Mouse (Mus musculus) ovary, postnatal 14 days (tissue): ENCODE measurements around the gene BC028528.
"Not testable (repeated sequence)": the region's sequence is repeated elsewhere in the genome, so short reads cannot be mapped to it uniquely, and the experiment has no call there.

Source experiments
- DNase-seq: peaks from one replicate; pipeline ENCODE4 v3.0.0; 2022; ENCODE audit warnings: low spot score

Gene BC028528

GRCm38 (mm10) chr3:95905146-95905939 is 13.5 kb upstream of the BC028528 start:
- no peak for DNase-seq

GRCm38 (mm10) chr3:95904568-95904967 is 12.8 kb upstream of the BC028528 start, which contains the start of gene Car14:
Car14 (minus strand) TSS chr3:95904691.
- DNase-seq = no peak

GRCm38 (mm10) chr3:95903753-95904502 is 12.1 kb upstream of the BC028528 start:
- no peak for DNase-seq

GRCm38 (mm10) chr3:95902643-95903042 is 10.8 kb upstream of the BC028528 start:
- no peak for DNase-seq

- no peak for DNase-seq
Measured at GRCm38 (mm10) chr3:95902373-95902625, 10.5 kb upstream of the BC028528 start.

- no peak for DNase-seq
Measured at GRCm38 (mm10) chr3:95901616-95902372, 10.0 kb upstream of the BC028528 start.

- no peak for DNase-seq
Measured at GRCm38 (mm10) chr3:95899800-95900524, 8.2 kb upstream of the BC028528 start.

GRCm38 (mm10) chr3:95895501-95895900 is 3.7 kb upstream of the BC028528 start:
- not testable (repeated sequence) for DNase-seq

- DNase-seq = peak; percentile 64
Measured at GRCm38 (mm10) chr3:95894317-95895160, 2.7 kb upstream of the BC028528 start.

GRCm38 (mm10) chr3:95893606-95894316 is 2.0 kb upstream of the BC028528 start, which contains the start of gene Aph1a:
Aph1a (plus strand) TSS chr3:95893969.
- DNase-seq = peak; percentile 88

GRCm38 (mm10) chr3:95893126-95893525 is 1.3 kb upstream of the BC028528 start:
- no peak for DNase-seq

GRCm38 (mm10) chr3:95892066-95893052 is 554 bp upstream of the BC028528 start:
- DNase-seq = no peak

- no peak for DNase-seq
Measured at GRCm38 (mm10) chr3:95889664-95890063, 2.1 kb downstream of the BC028528 start.

GRCm38 (mm10) chr3:95887596-95887995 is 4.2 kb downstream of the BC028528 start:
- no peak for DNase-seq

- DNase-seq = no peak
Measured at GRCm38 (mm10) chr3:95884400-95884799, 7.4 kb downstream of the BC028528 start.

- peak; percentile 66 for DNase-seq
Measured at GRCm38 (mm10) chr3:95882816-95883425, 8.9 kb downstream of the BC028528 start.

- DNase-seq = peak; percentile 86
Measured at GRCm38 (mm10) chr3:95881979-95882815, 9.6 kb downstream of the BC028528 start, which contains the start of gene Ciart. Ciart (minus strand) TSS chr3:95882251.

GRCm38 (mm10) chr3:95879063-95879462 is 12.7 kb downstream of the BC028528 start:
- DNase-seq = no peak
